Mouse (Mus musculus) mouse embryonic stem cell (cell line): ENCODE data around the gene Cnga1.

ENCODE experiments used
- in situ Hi-C, 2 experiments: fragments of 300-500 bp; cut with MboI; formaldehyde crosslinking; loops; 1 replicate in 1 of 2; 3 replicates in 1 of 2; pipeline ENCODE4 v1.14.3; 2019 to 2020; ENCODE audit warnings: low sequenced_read_pairs in 2 of 2, low pct_unique_long_range_greater_than_20kb in 1 of 2, mixed read lengths in 1 of 2; ENCODE audit not compliant: unreplicated experiment in 1 of 2

Gene Cnga1

GRCm38 (mm10) chr5:72644175-72644574 lies at the start of gene Cnga1:
Cnga1 (minus strand) TSS chr5:72644275.
- in situ Hi-C loops, result no loop called here

- in situ Hi-C loops, result no loop called here
These were observed 46.4 kb upstream of the Cnga1 start for GRCm38 (mm10) chr5:72690516-72690915.

GRCm38 (mm10) chr5:72689556-72689955 lies 45.5 kb upstream of the Cnga1 start:
- in situ Hi-C loops, result no loop called here

- in situ Hi-C loops, result no loop called here
These were observed 37.4 kb upstream of the Cnga1 start for GRCm38 (mm10) chr5:72681451-72681850.

GRCm38 (mm10) chr5:72674994-72675542 lies 31.0 kb upstream of the Cnga1 start:
- in situ Hi-C loops, result no loop called here

GRCm38 (mm10) chr5:72671017-72671699 lies 27.1 kb upstream of the Cnga1 start:
- in situ Hi-C loops, result no loop called here

GRCm38 (mm10) chr5:72668351-72668750 lies 24.3 kb upstream of the Cnga1 start:
- in situ Hi-C loops, result no loop called here

GRCm38 (mm10) chr5:72666428-72666827 lies 22.4 kb upstream of the Cnga1 start:
- in situ Hi-C loops, result no loop called here

- in situ Hi-C loops, result no loop called here
These were observed 21.2 kb upstream of the Cnga1 start for GRCm38 (mm10) chr5:72665281-72665680.

GRCm38 (mm10) chr5:72664854-72665253 lies 20.8 kb upstream of the Cnga1 start:
- in situ Hi-C loops, result no loop called here

GRCm38 (mm10) chr5:72664126-72664525 lies 20.1 kb upstream of the Cnga1 start:
- in situ Hi-C loops, result no loop called here

- in situ Hi-C loops, result no loop called here
These were observed 17.1 kb upstream of the Cnga1 start for GRCm38 (mm10) chr5:72661051-72661781.

- in situ Hi-C loops, result no loop called here
These were observed 14.3 kb upstream of the Cnga1 start for GRCm38 (mm10) chr5:72658375-72658774.

- in situ Hi-C loops, result no loop called here
These were observed 12.3 kb upstream of the Cnga1 start for GRCm38 (mm10) chr5:72656270-72656791.

GRCm38 (mm10) chr5:72653068-72653674 lies 9.1 kb upstream of the Cnga1 start:
- in situ Hi-C loops, result no loop called here

GRCm38 (mm10) chr5:72648987-72649735 lies 5.1 kb upstream of the Cnga1 start:
- in situ Hi-C loops, result no loop called here

GRCm38 (mm10) chr5:72647958-72648595 lies 4.0 kb upstream of the Cnga1 start:
- in situ Hi-C loops, result no loop called here

- in situ Hi-C loops, result no loop called here
These were observed 3.4 kb upstream of the Cnga1 start, which contains the start of gene Nipal1 for GRCm38 (mm10) chr5:72647418-72647907. Nipal1 (plus strand) TSS chr5:72647795.
